Mouse (Mus musculus): ENCODE results near the gene Mapk9. TPM values are rescaled to one million over a fixed set of nuclear protein-coding genes. Genes with fewer than 3 reads are reported as not detected.

Mapk9 gene
- polyA plus RNA-seq, 1 experiment, result 7.6 TPM

DNA sequence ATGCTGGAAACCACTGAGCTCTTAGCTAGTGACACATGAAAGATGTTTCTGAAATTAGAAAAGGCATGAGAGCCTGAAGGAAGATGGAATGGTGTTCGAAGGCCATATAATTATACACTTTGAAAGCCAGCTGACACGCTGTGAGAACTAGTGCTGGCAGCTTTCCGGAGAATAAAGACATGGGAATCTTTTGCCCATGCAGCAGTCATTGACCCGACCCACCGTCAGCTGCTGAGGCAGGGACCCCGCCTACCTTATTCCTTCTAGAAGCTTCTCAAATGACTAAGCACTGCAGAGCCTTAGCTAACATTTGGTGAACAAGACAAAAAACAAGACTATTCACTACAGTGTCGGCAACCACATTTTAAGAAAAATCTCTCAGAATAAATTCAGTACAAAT is 26.9 kb upstream of the Mapk9 start:
- Histone ChIP-seq H3K4me3 (replicated peaks) (no peak overlapping the region), H3K36me3 (replicated peaks; ENCODE audit: low read length) (no peaks in the 10 kb centered on the region), H3K9me3 (no peaks in the 10 kb centered on the region), H3K27me3 (replicated peaks) (peaks cover 32% of the 10 kb centered on the region), H3K4me1 (peaks cover 7% of the 10 kb centered on the region; the same call in 1 of the 2 replicates)
- TF ChIP-seq FLI1 (IDR thresholded peaks at IDR 0.05; ENCODE audit: low read length), result no peak
- no peak for TF ChIP-seq GATA1 (IDR thresholded peaks at IDR 0.05; ENCODE audit: borderline replicate concordance, low read length)

GRCm38 (mm10) chr11:49820928-49821327 is 25.6 kb upstream of the Mapk9 start:
- peaks cover 13% of the 10 kb centered on the region; the same call in 1 of the 2 replicates for H3K4me1 ChIP-seq
- no peak overlapping the region for H3K4me3 ChIP-seq (replicated peaks)
- H3K36me3 ChIP-seq (replicated peaks; ENCODE audit: low read length), result no peaks in the 10 kb centered on the region
- H3K9me3 ChIP-seq, result no peaks in the 10 kb centered on the region
- H3K27me3 ChIP-seq (replicated peaks), result peaks cover 27% of the 10 kb centered on the region
- TF ChIP-seq GATA1 (IDR thresholded peaks at IDR 0.05; ENCODE audit: borderline replicate concordance, low read length) (no peak), FLI1 (IDR thresholded peaks at IDR 0.05; ENCODE audit: low read length) (no peak)

DNA sequence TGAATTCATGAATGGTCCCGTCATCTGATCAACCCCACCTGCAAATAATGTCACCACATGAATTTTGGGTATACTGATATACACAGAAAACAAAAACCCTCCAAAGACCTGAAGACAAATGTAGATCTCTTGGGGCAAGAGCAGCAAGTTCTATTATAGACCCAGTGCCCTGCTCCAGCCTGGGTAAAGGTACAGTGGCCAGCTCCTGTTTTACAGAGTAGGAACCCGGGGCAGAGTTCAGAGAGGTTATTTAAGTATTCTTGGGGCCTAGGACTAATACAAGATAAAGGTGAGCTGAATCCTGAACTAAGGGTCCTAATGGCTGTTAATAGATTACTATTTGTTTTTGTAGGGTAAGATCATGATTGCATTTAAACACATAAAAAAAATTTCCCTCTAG is 25.0 kb upstream of the Mapk9 start:
- Histone ChIP-seq H3K4me1 (peaks cover 13% of the 10 kb centered on the region; the same call in 1 of the 2 replicates), H3K9me3 (no peaks in the 10 kb centered on the region), H3K36me3 (replicated peaks; ENCODE audit: low read length) (no peaks in the 10 kb centered on the region), H3K27me3 (replicated peaks) (peaks cover 25% of the 10 kb centered on the region), H3K4me3 (replicated peaks) (no peak overlapping the region)
- TF ChIP-seq FLI1 (IDR thresholded peaks at IDR 0.05; ENCODE audit: low read length), result no peak
- no peak for TF ChIP-seq GATA1 (IDR thresholded peaks at IDR 0.05; ENCODE audit: borderline replicate concordance, low read length)

- TF ChIP-seq FLI1 (IDR thresholded peaks at IDR 0.05; ENCODE audit: low read length) (no peak), GATA1 (IDR thresholded peaks at IDR 0.05; ENCODE audit: borderline replicate concordance, low read length) (no peak)
- Histone ChIP-seq H3K4me1 (peaks cover 15% of the 10 kb centered on the region; the same call in 1 of the 2 replicates), H3K4me3 (replicated peaks) (no peak overlapping the region), H3K36me3 (replicated peaks; ENCODE audit: low read length) (no peaks in the 10 kb centered on the region), H3K27me3 (replicated peaks) (peaks cover 24% of the 10 kb centered on the region), H3K9me3 (no peaks in the 10 kb centered on the region)
These were observed 24.2 kb upstream of the Mapk9 start for GRCm38 (mm10) chr11:49822337-49822736.

GRCm38 (mm10) chr11:49824896-49825295 is 21.7 kb upstream of the Mapk9 start:
- Histone ChIP-seq H3K27me3 (replicated peaks) (peaks cover 16% of the 10 kb centered on the region), H3K36me3 (replicated peaks; ENCODE audit: low read length) (no peaks in the 10 kb centered on the region), H3K9me3 (no peaks in the 10 kb centered on the region), H3K4me3 (replicated peaks) (no peak overlapping the region), H3K4me1 (peaks cover 21% of the 10 kb centered on the region)
- no peak for TF ChIP-seq GATA1 (IDR thresholded peaks at IDR 0.05; ENCODE audit: borderline replicate concordance, low read length)
- TF ChIP-seq FLI1 (IDR thresholded peaks at IDR 0.05; ENCODE audit: low read length), result no peak

DNA sequence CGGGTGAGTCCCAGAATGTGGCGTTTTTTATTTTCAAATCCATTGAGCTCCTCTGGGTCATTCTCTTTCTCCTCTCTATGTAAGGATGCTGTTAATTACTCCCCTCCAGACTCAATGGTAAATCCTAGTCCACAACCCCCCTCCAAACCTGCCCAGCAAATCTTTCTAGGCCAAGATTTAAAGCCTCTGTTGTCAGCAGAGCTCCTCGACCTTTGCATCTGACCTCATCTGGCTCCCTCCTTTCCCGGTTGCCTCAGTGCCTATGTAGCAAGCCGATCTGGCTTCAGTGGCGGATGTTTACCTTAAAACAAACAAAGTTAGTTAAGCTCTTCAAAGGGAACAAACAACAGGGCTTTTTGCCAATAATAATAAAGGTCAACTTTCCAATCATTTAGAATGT is 19.3 kb upstream of the Mapk9 start:
- H3K27me3 ChIP-seq (replicated peaks), result peaks cover 21% of the 10 kb centered on the region
- peaks cover 27% of the 10 kb centered on the region for H3K4me1 ChIP-seq
- no peak overlapping the region for H3K4me3 ChIP-seq (replicated peaks)
- no peaks in the 10 kb centered on the region for H3K9me3 ChIP-seq
- no peaks in the 10 kb centered on the region for H3K36me3 ChIP-seq (replicated peaks; ENCODE audit: low read length)
- TF ChIP-seq FLI1 (IDR thresholded peaks at IDR 0.05; ENCODE audit: low read length) (no peak), GATA1 (IDR thresholded peaks at IDR 0.05; ENCODE audit: borderline replicate concordance, low read length) (no peak)

GRCm38 (mm10) chr11:49829176-49829745 is 17.3 kb upstream of the Mapk9 start:
- no peaks in the 10 kb centered on the region for H3K9me3 ChIP-seq
- H3K4me3 ChIP-seq (replicated peaks), result no peak overlapping the region
- peaks cover 17% of the 10 kb centered on the region for H3K27me3 ChIP-seq (replicated peaks)
- TF ChIP-seq GATA1 (IDR thresholded peaks at IDR 0.05; ENCODE audit: borderline replicate concordance, low read length) (no peak), FLI1 (IDR thresholded peaks at IDR 0.05; ENCODE audit: low read length) (no peak)
- no peaks in the 10 kb centered on the region for H3K36me3 ChIP-seq (replicated peaks; ENCODE audit: low read length)
- H3K4me1 ChIP-seq, result peaks cover 35% of the 10 kb centered on the region

GRCm38 (mm10) chr11:49831980-49832379 is 14.6 kb upstream of the Mapk9 start:
- 0 out of 2 replicates have a peak, but pooled peaks cover 3% of the 10 kb centered on the region for H3K9me3 ChIP-seq
- TF ChIP-seq GATA1 (IDR thresholded peaks at IDR 0.05; ENCODE audit: borderline replicate concordance, low read length) (no peak), FLI1 (IDR thresholded peaks at IDR 0.05; ENCODE audit: low read length) (no peak)
- peaks cover 27% of the 10 kb centered on the region for H3K4me1 ChIP-seq
- H3K4me3 ChIP-seq (replicated peaks), result no peak overlapping the region
- H3K27me3 ChIP-seq (replicated peaks), result peaks cover 13% of the 10 kb centered on the region
- H3K36me3 ChIP-seq (replicated peaks; ENCODE audit: low read length), result no peaks in the 10 kb centered on the region

DNA sequence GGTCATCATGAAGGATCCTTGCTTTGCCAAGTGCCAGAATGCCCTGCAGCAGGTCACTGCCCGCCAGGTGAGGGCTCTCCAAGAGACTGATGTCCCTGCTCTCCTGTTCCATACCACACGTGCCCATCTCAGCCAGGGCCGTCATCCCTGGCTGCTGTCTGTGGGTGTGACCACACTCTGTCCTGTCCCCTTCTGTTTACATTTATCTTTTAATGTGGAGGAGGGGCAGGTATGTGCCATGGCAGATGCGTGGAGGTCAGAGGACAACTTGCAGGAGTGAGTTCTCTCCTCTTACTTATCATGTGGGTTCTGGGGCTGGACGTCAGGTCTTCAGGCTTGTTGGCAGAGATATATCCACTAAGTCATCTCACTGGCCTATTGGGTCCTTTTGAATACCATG is 13.6 kb upstream of the Mapk9 start:
- H3K4me1 ChIP-seq, result peaks cover 34% of the 10 kb centered on the region
- peaks cover 13% of the 10 kb centered on the region for H3K27me3 ChIP-seq (replicated peaks)
- TF ChIP-seq FLI1 (IDR thresholded peaks at IDR 0.05; ENCODE audit: low read length), result no peak
- H3K4me3 ChIP-seq (replicated peaks), result no peak overlapping the region
- H3K9me3 ChIP-seq, result 0 out of 2 replicates have a peak, but pooled peaks cover 3% of the 10 kb centered on the region
- H3K36me3 ChIP-seq (replicated peaks; ENCODE audit: low read length), result no peaks in the 10 kb centered on the region

DNA sequence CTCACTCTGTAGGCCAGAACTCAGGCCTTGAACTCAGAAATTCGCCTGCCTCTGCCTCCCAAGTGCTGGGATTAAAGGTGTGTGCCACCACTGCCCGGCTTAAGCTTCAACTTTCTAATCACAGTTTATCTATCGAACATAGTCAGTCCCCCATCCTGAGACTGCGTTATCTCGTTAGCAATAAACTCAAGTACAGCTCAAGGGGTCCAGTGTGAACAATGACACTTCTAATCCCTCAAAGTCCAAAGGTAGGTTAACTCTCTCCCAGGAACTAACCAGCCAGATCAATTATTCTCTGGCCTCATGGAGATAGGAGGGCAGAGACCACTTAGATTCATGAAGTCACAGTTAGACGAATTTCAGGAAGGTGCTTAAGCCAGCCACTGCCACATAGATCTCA is 12.3 kb upstream of the Mapk9 start:
- no peak overlapping the region for H3K4me3 ChIP-seq (replicated peaks)
- H3K4me1 ChIP-seq, result peaks cover 37% of the 10 kb centered on the region
- no peaks in the 10 kb centered on the region for H3K36me3 ChIP-seq (replicated peaks; ENCODE audit: low read length)
- peaks cover 13% of the 10 kb centered on the region for H3K27me3 ChIP-seq (replicated peaks)
- 0 out of 2 replicates have a peak, but pooled peaks cover 3% of the 10 kb centered on the region for H3K9me3 ChIP-seq
- TF ChIP-seq GATA1 (IDR thresholded peaks at IDR 0.05; ENCODE audit: borderline replicate concordance, low read length), result no peak
- TF ChIP-seq FLI1 (IDR thresholded peaks at IDR 0.05; ENCODE audit: low read length), result no peak
